10 mouse cellular contexts compared by ENCODE assay signal in the genomic region with DNA sequence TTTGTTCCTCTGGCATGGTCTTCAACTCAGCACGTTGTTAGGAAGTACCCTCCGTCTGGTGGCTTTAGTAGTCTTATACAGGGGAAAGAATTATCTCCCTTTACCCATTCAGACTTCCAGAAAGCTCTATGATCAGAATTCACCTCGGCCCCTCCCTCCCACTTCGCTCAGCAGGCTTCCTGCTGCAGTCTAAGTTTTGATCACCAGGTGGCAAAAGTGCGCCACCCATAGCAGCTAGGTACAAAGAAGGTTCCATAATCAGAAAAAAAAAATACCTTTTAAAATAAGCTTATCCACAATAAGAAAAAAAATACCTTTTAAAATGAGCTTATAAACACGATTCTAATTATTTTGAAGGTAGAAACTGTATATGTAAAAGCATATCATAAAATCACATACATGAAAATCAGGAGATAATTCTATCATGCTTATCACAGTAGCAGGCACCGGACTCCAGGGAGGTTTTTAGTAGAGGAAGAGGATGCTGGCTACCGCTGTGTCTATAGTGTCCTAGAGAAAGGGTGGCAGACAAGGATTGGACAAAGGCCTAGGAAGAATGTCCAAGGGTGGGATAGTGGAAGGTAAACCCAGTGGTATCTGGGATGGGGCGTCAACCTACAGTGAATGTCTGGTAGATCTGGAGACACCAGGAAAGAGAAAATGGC. TPM values are rescaled to one million over a fixed set of nuclear protein-coding genes. Genes with fewer than 3 reads are reported as not detected.
A peak's percentile ranks its signal among the peaks of the same experiment; 100 is the strongest.
DNase-seq lines count a peak whose midpoint lies in the region; ATAC-seq lines count a peak whose summit lies in the region.
"Had no signal": no experiment of that assay in that cellular context is flagged by ENCODE, and none has a peak within 500 bp of the region (broad histone marks: within the 10 kb centered on the region; RNA-seq: fewer than 3 reads in every experiment).

No protein-coding gene starts in this region.

- H3K4me2 ChIP-seq in kidney, embryonic 16.5 days (replicated peaks; ENCODE audit: low read depth, low read length) = no peak overlapping the region
- no peak overlapping the region for H3K4me2 ChIP-seq in hindbrain, embryonic 11.5 days (replicated peaks; ENCODE audit: low read depth, low read length)
- H3K4me2 ChIP-seq: embryonic facial prominence, embryonic 13.5 days had no signal

- no peak overlapping the region for H3K27ac ChIP-seq in kidney, embryonic 16.5 days (ENCODE audit: low read length)
- H3K27ac ChIP-seq in hindbrain, embryonic 11.5 days (ENCODE audit: low read depth, low read length) = no peak overlapping the region
- H3K27ac ChIP-seq: embryonic facial prominence, embryonic 13.5 days had no signal

- DNase-seq in kidney, adult 8-10 months = peak; percentile 8 to 26
- peak; percentile 7 for DNase-seq in Muller cell, postnatal 12 days (ENCODE audit: inconsistent ontology term)
- DNase-seq in cerebellum, postnatal 14 days = peak; percentile 33 to 68
- DNase-seq in hindbrain, embryonic 11.5 days (ENCODE audit: low spot score) = peak; percentile 56
- DNase-seq in left cerebral cortex, postnatal 25 days (ENCODE audit: low spot score in 2 of 2) = peak; percentile 55
- DNase-seq in retina, adult 2 months (ENCODE audit: low read depth, low spot score) = peak; percentile 3

- H3K36me3 ChIP-seq in kidney, embryonic 16.5 days (ENCODE audit: insufficient read depth, low read length) = no peaks in the 10 kb centered on the region
- no peaks in the 10 kb centered on the region for H3K36me3 ChIP-seq in hindbrain, embryonic 11.5 days (ENCODE audit: control insufficient read depth, insufficient read depth, low read length)
- H3K36me3 ChIP-seq: embryonic facial prominence, embryonic 13.5 days had no signal

- ATAC-seq in kidney, embryonic 16.5 days (ENCODE audit: low FRiP score, low TSS enrichment) = no peak
- no peak for ATAC-seq in hindbrain, embryonic 11.5 days (ENCODE audit: low FRiP score)
- no peak for ATAC-seq in megakaryocyte, adult 5-6 weeks (ENCODE audit: poor library complexity, severe bottlenecking)

- H3K27me3 ChIP-seq in kidney, embryonic 16.5 days (ENCODE audit: insufficient read depth, low read length) = no peaks in the 10 kb centered on the region
- H3K27me3 ChIP-seq in hindbrain, embryonic 11.5 days (ENCODE audit: control insufficient read depth, insufficient read depth, low read length) = no peaks in the 10 kb centered on the region
- H3K27me3 ChIP-seq: embryonic facial prominence, embryonic 13.5 days had no signal

- H3K9me3 ChIP-seq in kidney, embryonic 16.5 days (ENCODE audit: low read length) = no peaks in the 10 kb centered on the region
- H3K9me3 ChIP-seq in hindbrain, embryonic 11.5 days (ENCODE audit: control insufficient read depth, low read length) = no peaks in the 10 kb centered on the region
- H3K9me3 ChIP-seq: embryonic facial prominence, embryonic 13.5 days; megakaryocyte, embryonic 14.5 days had no signal

- WGBS in kidney, embryonic 16.5 days = 54% methylated on average over 9 of the region's 9 CpGs
- WGBS in hindbrain, embryonic 11.5 days = 55% methylated on average over 9 of the region's 9 CpGs

- intact Hi-C loops in left cerebral cortex, postnatal 25 days (cut with DNase I) = loop anchor here (2.0 to 10.0 kb wide), 3 partner anchors 116 to 390 kb away; partner anchors contain the start of gene Plp1

- no peak overlapping the region for H3K9ac ChIP-seq in kidney, embryonic 16.5 days (replicated peaks; ENCODE audit: low read length)
- H3K9ac ChIP-seq in hindbrain, embryonic 11.5 days (ENCODE audit: low read depth, low read length) = no peak overlapping the region
- H3K9ac ChIP-seq: embryonic facial prominence, embryonic 13.5 days had no signal

- no peak overlapping the region for H3K4me3 ChIP-seq in kidney, embryonic 16.5 days (ENCODE audit: low read length)
- no peak overlapping the region for H3K4me3 ChIP-seq in hindbrain, embryonic 11.5 days (ENCODE audit: low read depth, low read length)
- H3K4me3 ChIP-seq: embryonic facial prominence, embryonic 13.5 days; megakaryocyte, embryonic 14.5 days had no signal

- H3K4me1 ChIP-seq in kidney, embryonic 16.5 days (ENCODE audit: insufficient read depth, low read length) = no peaks in the 10 kb centered on the region
- H3K4me1 ChIP-seq in hindbrain, embryonic 11.5 days (replicated peaks; ENCODE audit: control insufficient read depth, insufficient read depth, low read length) = no peaks in the 10 kb centered on the region
- H3K4me1 ChIP-seq: embryonic facial prominence, embryonic 13.5 days; megakaryocyte, embryonic 14.5 days had no signal

RNA-seq across cellular contexts. Expression of gene Tceal3, which starts 34.4 kb away (rescaled TPM):
- polyA plus RNA-seq in kidney, embryonic 16.5 days (2015; fragmentation: Nextera tagmentation; extraction: Ambion mirVana) = 7.2 and 9.0 TPM in 2 replicates
- polyA plus RNA-seq in hindbrain, embryonic 11.5 days (2014; fragmentation: Nextera tagmentation; extraction: Ambion mirVana) = 10.5 and 10.6 TPM in 2 replicates
- 100 to 1,000 TPM; 146 to 155 TPM for total RNA-seq in left cerebral cortex, postnatal 25 days (2021)
- total RNA-seq in megakaryocyte, adult 5-6 weeks (2015) = not detected in 2 replicates
- 0.22 TPM in 1 of 2 replicates, not detected in the other for total RNA-seq in megakaryocyte, adult 5-6 weeks (2017)

Comparison
In these comparisons a context has a peak if more than half of its experiments do, and no peak if none do; other contexts are left out.
1. DNase-seq: peak in every context shown above with its lines; median percentile 56 in hindbrain, embryonic 11.5 days; 55 in left cerebral cortex, postnatal 25 days; 50 in cerebellum, postnatal 14 days; 17 in kidney, adult 8-10 months; 7 in Muller cell, postnatal 12 days; 3 in retina, adult 2 months.
2. RNA of gene Tceal3, which starts 34.4 kb away (total RNA-seq): 146 to 155 TPM in left cerebral cortex, postnatal 25 days; 0.22 TPM in megakaryocyte, adult 5-6 weeks; every median in the first group is over 100 times any median in the second.